ENCODE assay signal across 13 mouse cellular contexts in genomic region chr1:144151401-144152183, GRCm38 (mm10). TPM values are rescaled to one million over a fixed set of nuclear protein-coding genes. Genes with fewer than 3 reads are reported as not detected.
A peak's percentile ranks its signal among the peaks of the same experiment; 100 is the strongest.
DNase-seq lines count a peak whose midpoint lies in the region; ATAC-seq and TF ChIP-seq lines count a peak whose summit lies in the region.
"Had no signal": no experiment of that assay in that cellular context is flagged by ENCODE, and none has a peak within 500 bp of the region (broad histone marks: within the 10 kb centered on the region; RNA-seq: fewer than 3 reads in every experiment).

No protein-coding gene starts in this region.

- WGBS in forebrain, embryonic 12.5 days = 68% methylated on average over 5 of the region's 5 CpGs
- 44% methylated on average over 5 of the region's 5 CpGs for WGBS in forebrain, postnatal 0 days
- 53% methylated on average over 5 of the region's 5 CpGs for WGBS in midbrain, embryonic 15.5 days

- TF ChIP-seq CTCF in forebrain, postnatal 0 days (IDR thresholded peaks at IDR 0.05; ENCODE audit: low read depth) = no peak

- peak; percentile 60 for DNase-seq in forebrain, postnatal 0 days
- peak; percentile 52 to 60 for DNase-seq in layer of hippocampus, adult 8-10 months (ENCODE audit: low spot score in 2 of 2)
- DNase-seq in urinary bladder, postnatal 10 days (ENCODE audit: low spot score) = no peak
- DNase-seq in testis, postnatal 10 days (ENCODE audit: low spot score) = no peak
- no peak for DNase-seq in lung, postnatal 25 days (ENCODE audit: low spot score)
- no peak for DNase-seq in cerebellum, postnatal 25 days
- DNase-seq: heart, postnatal 4 days had no signal

- H3K9ac ChIP-seq in forebrain, embryonic 12.5 days = no peak overlapping the region
- H3K9ac ChIP-seq in forebrain, postnatal 0 days = no peak overlapping the region
- no peak overlapping the region for H3K9ac ChIP-seq in midbrain, embryonic 15.5 days
- H3K9ac ChIP-seq: embryonic facial prominence, embryonic 15.5 days had no signal

- H3K4me1 ChIP-seq in forebrain, embryonic 12.5 days = no peaks in the 10 kb centered on the region
- no peaks in the 10 kb centered on the region for H3K4me1 ChIP-seq in forebrain, postnatal 0 days (ENCODE audit: insufficient read depth)
- peaks cover 6% of the 10 kb centered on the region for H3K4me1 ChIP-seq in midbrain, embryonic 15.5 days
- H3K4me1 ChIP-seq: embryonic facial prominence, embryonic 15.5 days had no signal

- H3K27ac ChIP-seq in forebrain, embryonic 12.5 days = no peak overlapping the region
- H3K27ac ChIP-seq in forebrain, postnatal 0 days (ENCODE audit: low read depth, low read length) = peak overlapping the region; percentile 55; the same call in 1 of the 2 replicates
- peak overlapping the region; percentile 23 for H3K27ac ChIP-seq in midbrain, embryonic 15.5 days
- H3K27ac ChIP-seq: embryonic facial prominence, embryonic 15.5 days had no signal

- no peak overlapping the region for H3K4me2 ChIP-seq in forebrain, embryonic 12.5 days
- H3K4me2 ChIP-seq in forebrain, postnatal 0 days (ENCODE audit: low read depth) = no peak overlapping the region
- H3K4me2 ChIP-seq in midbrain, embryonic 15.5 days = no peak overlapping the region
- H3K4me2 ChIP-seq: embryonic facial prominence, embryonic 15.5 days had no signal

- H3K36me3 ChIP-seq in forebrain, embryonic 12.5 days (replicated peaks) = no peaks in the 10 kb centered on the region
- no peaks in the 10 kb centered on the region for H3K36me3 ChIP-seq in forebrain, postnatal 0 days (ENCODE audit: insufficient read depth)
- H3K36me3 ChIP-seq in midbrain, embryonic 15.5 days (replicated peaks) = no peaks in the 10 kb centered on the region
- H3K36me3 ChIP-seq: embryonic facial prominence, embryonic 15.5 days had no signal

- no peak overlapping the region for H3K4me3 ChIP-seq in forebrain, embryonic 12.5 days (replicated peaks)
- H3K4me3 ChIP-seq in forebrain, postnatal 0 days (ENCODE audit: low read depth, low read length) = no peak overlapping the region
- no peak overlapping the region for H3K4me3 ChIP-seq in midbrain, embryonic 15.5 days
- H3K4me3 ChIP-seq: embryonic facial prominence, embryonic 15.5 days; myocyte had no signal

- H3K27me3 ChIP-seq in forebrain, embryonic 12.5 days = no peaks in the 10 kb centered on the region
- H3K27me3 ChIP-seq in forebrain, postnatal 0 days (ENCODE audit: insufficient read depth, low read length) = no peaks in the 10 kb centered on the region
- no peaks in the 10 kb centered on the region for H3K27me3 ChIP-seq in midbrain, embryonic 15.5 days (replicated peaks)
- H3K27me3 ChIP-seq: embryonic facial prominence, embryonic 15.5 days had no signal

- ATAC-seq in forebrain, embryonic 12.5 days (ENCODE audit: low FRiP score) = peak; percentile 83
- ATAC-seq in forebrain, postnatal 0 days = peak; percentile 94
- peak; percentile 97 for ATAC-seq in midbrain, embryonic 15.5 days (replicated peaks)
- ATAC-seq: activated CD4-positive, CD25-positive, alpha-beta regulatory T cell, adult 4 months had no signal

- no peaks in the 10 kb centered on the region for H3K9me3 ChIP-seq in forebrain, embryonic 12.5 days
- no peaks in the 10 kb centered on the region for H3K9me3 ChIP-seq in forebrain, postnatal 0 days (ENCODE audit: low read length)
- no peaks in the 10 kb centered on the region for H3K9me3 ChIP-seq in midbrain, embryonic 15.5 days
- H3K9me3 ChIP-seq: embryonic facial prominence, embryonic 15.5 days had no signal

RNA-seq across cellular contexts. Expression of gene Rgs13, which starts 25.6 kb away (rescaled TPM):
- 2.4 and 2.8 TPM in 2 replicates for polyA plus RNA-seq in forebrain, embryonic 12.5 days (2016; fragmentation: Nextera tagmentation; extraction: Ambion mirVana)
- 0.62 and 1.5 TPM in 2 replicates for total RNA-seq in forebrain, postnatal 0 days (2014; rRNA removed)
- polyA plus RNA-seq in forebrain, postnatal 0 days (2015; fragmentation: Nextera tagmentation; extraction: Ambion mirVana) = 0.98 and 1.3 TPM in 2 replicates
- total RNA-seq in layer of hippocampus, adult 8-10 months (2022) = 1 to 10 TPM in 2 of 4 experiments, under 1 TPM in 2; 0.56 to 1.6 (median 1.0) TPM
- polyA plus RNA-seq in midbrain, embryonic 15.5 days (2015; fragmentation: Nextera tagmentation; extraction: Ambion mirVana) = 0.69 and 0.83 TPM in 2 replicates
- total RNA-seq: heart, postnatal 4 days had no signal
- polyA plus RNA-seq: myocyte; spleen, adult 2 months had no signal

Comparison
In these comparisons a context has a peak if more than half of its experiments do, and no peak if none do; other contexts are left out.
1. DNase-seq: peak in forebrain, postnatal 0 days (single experiment) and layer of hippocampus, adult 8-10 months (2 of 2); none in urinary bladder, postnatal 10 days (single experiment), testis, postnatal 10 days (single experiment), lung, postnatal 25 days (single experiment) and cerebellum, postnatal 25 days (0 of 2).
2. Peak in every context shown above with its lines, with median percentiles within 50 percentile points of each other: ATAC-seq.